Mouse (Mus musculus) stomach, postnatal 0 days (tissue): ENCODE results near the gene Cav1.

Experiments used
- CTCF ChIP-seq: IDR thresholded peaks from 2 replicates; pipeline ENCODE4 v1.5.1; 2016; ENCODE audit warnings: antibody characterized with exemption, low read depth, mild to moderate bottlenecking, moderate library complexity
- EP300 ChIP-seq: optimal IDR thresholded peaks from 2 replicates; pipeline ENCODE3; 2016; ENCODE audit warnings: antibody characterized with exemption

DNA sequence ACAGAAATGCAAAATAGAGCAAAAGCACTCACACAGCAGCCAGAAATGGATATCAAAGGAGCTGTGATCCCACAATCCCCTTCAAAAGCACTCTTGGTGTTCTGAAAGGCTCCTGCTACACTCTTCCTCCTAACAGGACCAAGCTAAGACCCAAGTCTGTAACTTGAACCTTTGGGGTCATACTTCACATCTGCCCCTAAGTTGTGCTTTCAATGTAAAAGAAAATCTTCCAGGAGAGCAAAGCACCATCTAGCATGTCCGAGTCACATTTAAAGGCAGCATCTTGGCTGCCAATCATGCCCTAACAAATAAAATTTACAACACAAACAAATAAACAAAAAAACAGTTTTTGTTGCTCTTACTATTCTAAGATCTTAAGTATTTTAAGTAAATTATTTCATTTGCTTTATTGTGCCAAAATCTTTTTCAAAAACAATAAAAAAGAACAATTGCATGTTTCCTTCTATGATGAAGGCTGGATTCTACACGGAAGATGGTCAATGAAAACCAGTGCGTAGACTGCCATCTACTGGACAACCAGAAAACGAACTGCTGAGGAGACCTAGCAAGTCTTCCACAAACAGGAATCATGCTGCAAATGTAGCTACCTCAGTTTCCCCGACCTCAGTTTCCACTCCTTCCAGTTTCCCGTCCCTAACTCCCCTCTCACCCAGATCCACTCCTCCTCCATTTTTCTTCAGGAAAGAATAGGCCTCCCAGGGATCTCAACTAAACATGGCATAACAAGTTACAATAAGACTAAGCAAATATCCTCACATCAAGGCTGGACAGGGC, 53.0 kb downstream of the Cav1 start:
- TF ChIP-seq CTCF (peak; percentile 91), EP300 (no peak)
